Mouse (Mus musculus) lung, postnatal 10 days (tissue): Measurements from ENCODE around the gene Hist1h4h.
"Not testable (repeated sequence)": the region's sequence is repeated elsewhere in the genome, so short reads cannot be mapped to it uniquely, and the experiment has no call there.

Experiments
- DNase-seq: peaks from one replicate; pipeline ENCODE4 v3.0.0; 2021

Hist1h4h gene

GRCm38 (mm10) chr13:23536076-23536822 lies 5.4 kb downstream of the Hist1h4h start:
- DNase-seq: no peak

- DNase-seq: no peak
These were observed 6.3 kb downstream of the Hist1h4h start for GRCm38 (mm10) chr13:23537006-23537710.

- no peak for DNase-seq
These were observed 7.4 kb downstream of the Hist1h4h start for GRCm38 (mm10) chr13:23538249-23538648.

GRCm38 (mm10) chr13:23539821-23540220 lies 9.0 kb downstream of the Hist1h4h start:
- DNase-seq: not testable (repeated sequence)

- no peak for DNase-seq
These were observed 10.6 kb downstream of the Hist1h4h start for GRCm38 (mm10) chr13:23541497-23541896.

GRCm38 (mm10) chr13:23542225-23542980 lies 11.6 kb downstream of the Hist1h4h start:
- not testable (repeated sequence) for DNase-seq

GRCm38 (mm10) chr13:23542999-23543607 lies 12.3 kb downstream of the Hist1h4h start, which contains the start of gene Hist1h2bh:
TSS of gene Hist1h2bh (minus strand) at chr13:23543392.
- peak; percentile 81 for DNase-seq

GRCm38 (mm10) chr13:23543965-23544786 lies 13.3 kb downstream of the Hist1h4h start, which contains the start of gene Hist1h3f:
TSS of gene Hist1h3f (plus strand) at chr13:23544052.
- DNase-seq: peak; percentile 84

GRCm38 (mm10) chr13:23544787-23545120 lies 13.9 kb downstream of the Hist1h4h start:
- DNase-seq: not testable (repeated sequence)

- no peak for DNase-seq
These were observed 15.8 kb downstream of the Hist1h4h start for GRCm38 (mm10) chr13:23546694-23547093.

- no peak for DNase-seq
These were observed 19.9 kb downstream of the Hist1h4h start for GRCm38 (mm10) chr13:23550761-23551145.

GRCm38 (mm10) chr13:23551146-23551834 lies 20.4 kb downstream of the Hist1h4h start, which contains the start of gene Hist1h4f:
TSS of gene Hist1h4f (minus strand) at chr13:23551648.
- peak; percentile 93 for DNase-seq

- DNase-seq: no peak
These were observed 21.4 kb downstream of the Hist1h4h start for GRCm38 (mm10) chr13:23551931-23552914.

- DNase-seq: no peak
These were observed 22.1 kb downstream of the Hist1h4h start, which contains the start of gene Hist1h1d for GRCm38 (mm10) chr13:23552962-23553361. TSS of gene Hist1h1d (plus strand) at chr13:23553262.

GRCm38 (mm10) chr13:23554393-23554792 lies 23.5 kb downstream of the Hist1h4h start:
- DNase-seq: no peak

GRCm38 (mm10) chr13:23554925-23555838 lies 24.3 kb downstream of the Hist1h4h start:
- DNase-seq: peak; percentile 82

- peak; percentile 87 for DNase-seq
These were observed 25.1 kb downstream of the Hist1h4h start for GRCm38 (mm10) chr13:23555839-23556416.

- no peak for DNase-seq
These were observed 26.1 kb downstream of the Hist1h4h start for GRCm38 (mm10) chr13:23556906-23557305.
